Mouse (Mus musculus) liver, postnatal 0 days (tissue): ENCODE measurements around the gene Arl14.

Experiments used
- CTCF ChIP-seq: sonication (generic); IDR thresholded peaks from 2 replicates; pipeline ENCODE4 v1.5.1; 2016; ENCODE audit warnings: antibody characterized with exemption, low read depth
- EP300 ChIP-seq: IDR thresholded peaks from 2 replicates; pipeline ENCODE4 v1.6.1; 2016; ENCODE audit warnings: antibody characterized with exemption, low read depth, mild to moderate bottlenecking

GRCm38 (mm10) chr3:69205266-69206054 lies 16.8 kb upstream of the Arl14 start:
- TF ChIP-seq EP300 (no peak), CTCF (no peak)
